Mouse (Mus musculus): ENCODE measurements around the gene Cc2d1a. TPM values are rescaled to one million over a fixed set of nuclear protein-coding genes. Genes with fewer than 3 reads are reported as not detected.

Gene Cc2d1a
- polyA plus RNA-seq, 1 experiment from 2014 or later = 22.4 TPM

GRCm38 (mm10) chr8:84104697-84105609 is 42.8 kb downstream of the Cc2d1a start, which contains the start of gene Dcaf15:
Gene Dcaf15, minus strand, starts transcription at chr8:84104768.
- 20% methylated on average over 32 of the region's 42 CpGs for WGBS (ENCODE audit: missing documents)
- no peaks in the 10 kb centered on the region for H3K36me3 ChIP-seq (ENCODE audit: inconsistent target)
- peak within 1 kb of the TSS; percentile 67 for H3K4me3 ChIP-seq (ENCODE audit: inconsistent target)
- no peak within 1 kb of the TSS for H3K27ac ChIP-seq
- H3K79me2 ChIP-seq (ENCODE audit: inconsistent target) = peaks cover 37% of the 10 kb centered on the region

- no peak overlapping the region for H3K27ac ChIP-seq
- peaks cover 37% of the 10 kb centered on the region for H3K79me2 ChIP-seq (ENCODE audit: inconsistent target)
- 0% methylated on average over 14 of the region's 29 CpGs for WGBS (ENCODE audit: missing documents)
- H3K4me3 ChIP-seq (ENCODE audit: inconsistent target) = peak overlapping the region; percentile 67
- no peaks in the 10 kb centered on the region for H3K36me3 ChIP-seq (ENCODE audit: inconsistent target)
Observed at GRCm38 (mm10) chr8:84104221-84104620, 43.5 kb downstream of the Cc2d1a start.

- Histone ChIP-seq H3K4me3 (ENCODE audit: inconsistent target) (peak overlapping the region; percentile 67), H3K27ac (no peak overlapping the region), H3K36me3 (ENCODE audit: inconsistent target) (peaks cover 3% of the 10 kb centered on the region; the same call in 1 of the 2 replicates), H3K79me2 (ENCODE audit: inconsistent target) (peaks cover 37% of the 10 kb centered on the region)
- 17% methylated on average over 3 of the region's 3 CpGs for WGBS (ENCODE audit: missing documents)
Observed at GRCm38 (mm10) chr8:84103601-84104000, 44.1 kb downstream of the Cc2d1a start.

- Histone ChIP-seq H3K4me3 (ENCODE audit: inconsistent target) (no peak overlapping the region), H3K36me3 (ENCODE audit: inconsistent target) (peaks cover 21% of the 10 kb centered on the region; the same call in 1 of the 2 replicates), H3K79me2 (ENCODE audit: inconsistent target) (peaks cover 37% of the 10 kb centered on the region), H3K27ac (no peak overlapping the region)
- 96% methylated on average over 25 of the region's 25 CpGs for WGBS (ENCODE audit: missing documents)
Observed at GRCm38 (mm10) chr8:84101476-84102270, 46.1 kb downstream of the Cc2d1a start.

GRCm38 (mm10) chr8:84098376-84098775 is 49.4 kb downstream of the Cc2d1a start:
- Histone ChIP-seq H3K4me3 (ENCODE audit: inconsistent target) (no peak overlapping the region), H3K27ac (no peak overlapping the region), H3K79me2 (ENCODE audit: inconsistent target) (peaks cover 29% of the 10 kb centered on the region), H3K36me3 (ENCODE audit: inconsistent target) (peaks cover 36% of the 10 kb centered on the region; the same call in 1 of the 2 replicates)
- WGBS (ENCODE audit: missing documents) = 97% methylated on average over 6 of the region's 7 CpGs

GRCm38 (mm10) chr8:84096061-84096460 is 51.7 kb downstream of the Cc2d1a start:
- Histone ChIP-seq H3K4me3 (ENCODE audit: inconsistent target) (no peak overlapping the region), H3K36me3 (ENCODE audit: inconsistent target) (peaks cover 48% of the 10 kb centered on the region; the same call in 1 of the 2 replicates), H3K27ac (no peak overlapping the region), H3K79me2 (ENCODE audit: inconsistent target) (peaks cover 6% of the 10 kb centered on the region; the same call in 1 of the 2 replicates)
- 91% methylated on average over 6 of the region's 8 CpGs for WGBS (ENCODE audit: missing documents)

GRCm38 (mm10) chr8:84090585-84090984 is 57.2 kb downstream of the Cc2d1a start:
- no peaks in the 10 kb centered on the region for H3K79me2 ChIP-seq (ENCODE audit: inconsistent target)
- no peak overlapping the region for H3K4me3 ChIP-seq (ENCODE audit: inconsistent target)
- 97% methylated on average over 8 of the region's 8 CpGs for WGBS (ENCODE audit: missing documents)
- peaks cover 34% of the 10 kb centered on the region; the same call in 1 of the 2 replicates for H3K36me3 ChIP-seq (ENCODE audit: inconsistent target)
- H3K27ac ChIP-seq = no peak overlapping the region

- H3K36me3 ChIP-seq (ENCODE audit: inconsistent target) = peaks cover 33% of the 10 kb centered on the region; the same call in 1 of the 2 replicates
- no peak overlapping the region for H3K4me3 ChIP-seq (ENCODE audit: inconsistent target)
- no peak overlapping the region for H3K27ac ChIP-seq
- H3K79me2 ChIP-seq (ENCODE audit: inconsistent target) = no peaks in the 10 kb centered on the region
- 89% methylated on average over 9 of the region's 9 CpGs for WGBS (ENCODE audit: missing documents)
Observed at GRCm38 (mm10) chr8:84089277-84089676, 58.5 kb downstream of the Cc2d1a start.

GRCm38 (mm10) chr8:84087821-84088220 is 59.9 kb downstream of the Cc2d1a start:
- no peak overlapping the region for H3K27ac ChIP-seq
- H3K79me2 ChIP-seq (ENCODE audit: inconsistent target) = no peaks in the 10 kb centered on the region
- WGBS (ENCODE audit: missing documents) = 95% methylated on average over 13 of the region's 14 CpGs
- no peak overlapping the region for H3K4me3 ChIP-seq (ENCODE audit: inconsistent target)
- peaks cover 44% of the 10 kb centered on the region for H3K36me3 ChIP-seq (ENCODE audit: inconsistent target)

GRCm38 (mm10) chr8:84087156-84087555 is 60.6 kb downstream of the Cc2d1a start:
- WGBS (ENCODE audit: missing documents) = 97% methylated on average over 7 of the region's 7 CpGs
- Histone ChIP-seq H3K36me3 (ENCODE audit: inconsistent target) (peaks cover 44% of the 10 kb centered on the region), H3K79me2 (ENCODE audit: inconsistent target) (no peaks in the 10 kb centered on the region), H3K27ac (no peak overlapping the region), H3K4me3 (ENCODE audit: inconsistent target) (no peak overlapping the region)

GRCm38 (mm10) chr8:84084341-84085115 is 63.2 kb downstream of the Cc2d1a start:
- H3K4me3 ChIP-seq (ENCODE audit: inconsistent target) = no peak overlapping the region
- peaks cover 47% of the 10 kb centered on the region for H3K36me3 ChIP-seq (ENCODE audit: inconsistent target)
- 96% methylated on average over 36 of the region's 42 CpGs for WGBS (ENCODE audit: missing documents)
- no peaks in the 10 kb centered on the region for H3K79me2 ChIP-seq (ENCODE audit: inconsistent target)
- no peak overlapping the region for H3K27ac ChIP-seq

GRCm38 (mm10) chr8:84083829-84084241 is 63.9 kb downstream of the Cc2d1a start:
- Histone ChIP-seq H3K4me3 (ENCODE audit: inconsistent target) (no peak overlapping the region), H3K79me2 (ENCODE audit: inconsistent target) (no peaks in the 10 kb centered on the region), H3K36me3 (ENCODE audit: inconsistent target) (peaks cover 47% of the 10 kb centered on the region), H3K27ac (no peak overlapping the region)
- 94% methylated on average over 8 of the region's 8 CpGs for WGBS (ENCODE audit: missing documents)

All from macrophage (primary cell).